Mouse (Mus musculus) gastrocnemius, adult 8-10 months (tissue): ENCODE data around the gene Shroom1. TPM values are rescaled to one million over a fixed set of nuclear protein-coding genes. Genes with fewer than 3 reads are reported as not detected.

Experiments used
- DNase-seq, 2 experiments: peaks; one replicate each; pipeline ENCODE4 v3.0.0; 2022; ENCODE audit warnings: low spot score in 2 of 2
- microRNA-seq: library from miRNA; unstranded; fragments of <30 nt; microRNA quantifications from one replicate; pipeline ENCODE4 v1.2.0, GENCODE M21; 2022
- total RNA-seq, 4 experiments: library from RNA; stranded (reverse); gene quantifications; 2 replicates each; pipeline ENCODE4 v1.2.4; 2022

The Shroom1 gene
- total RNA-seq, 4 experiments from 2014 or later, result 0.29 to 1.2 (median 0.74) TPM

GRCm38 (mm10) chr11:53508152-53508551 lies 51.1 kb downstream of the Shroom1 start:
- DNase-seq, result peak; percentile 44 to 65

- DNase-seq, result no peak
Measured at GRCm38 (mm10) chr11:53508591-53508990, 51.6 kb downstream of the Shroom1 start.

DNA sequence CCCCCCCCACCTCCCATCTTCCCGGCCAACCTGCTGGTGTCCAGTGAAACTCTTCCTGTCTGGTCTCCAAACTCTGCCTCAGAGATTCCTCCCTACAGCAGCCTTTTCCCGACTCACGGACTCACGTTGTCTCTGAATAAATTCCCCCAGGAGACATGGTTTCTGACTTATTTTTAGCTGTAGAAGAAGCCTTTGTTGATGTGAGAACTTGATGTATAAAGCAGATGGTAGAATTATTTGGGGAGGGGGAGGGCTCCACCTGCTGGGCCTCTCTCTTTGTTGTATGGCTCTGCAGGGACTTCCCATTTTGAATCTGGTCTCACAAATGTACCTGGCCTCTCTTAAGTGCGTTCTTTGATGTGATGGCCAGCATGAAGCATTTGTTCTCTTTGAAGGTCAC lies 53.3 kb downstream of the Shroom1 start:
- DNase-seq, result no peak

GRCm38 (mm10) chr11:53516775-53517627 lies 60.0 kb downstream of the Shroom1 start:
- DNase-seq, result no peak

Small RNAs within 50 kb of the gene (microRNA-seq; reads per million reads assigned to microRNA genes)
- gene Mir6920, result not detected

Other genes starting within 250 kb of the Shroom1 start
- gene Hspa4, start 156.7 kb upstream of the Shroom1 start, total RNA-seq, result 10 to 100 TPM; 68.4 to 86.4 (median 78.9) TPM
- gene Zcchc10, start 132.5 kb upstream of the Shroom1 start, total RNA-seq, result 10 to 100 TPM in 1 of 4 experiments, 1 to 10 TPM in 3; 5.1 to 11.2 (median 6.2) TPM
- 100 to 1,000 TPM in 1 of 4 experiments, 10 to 100 TPM in 3; 72.4 to 108 (median 78.6) TPM for gene Aff4, start 106.4 kb upstream of the Shroom1 start, total RNA-seq
- gene Leap2, start 34.0 kb upstream of the Shroom1 start, total RNA-seq, result not detected
- gene Uqcrq, start 26.4 kb upstream of the Shroom1 start, total RNA-seq, result 1,000 to 10,000 TPM; 1,108 to 1,285 (median 1,159) TPM
- under 1 TPM; 0.27 to 0.56 (median 0.28) TPM for gene Gdf9, start 26.2 kb upstream of the Shroom1 start, total RNA-seq
- gene Gm10447, start 95 bp upstream of the Shroom1 start, total RNA-seq, result under 1 TPM in 1 of 4 experiments, not detected in 3; 0.11 TPM
- not detected for gene Gm9837, start 13.3 kb downstream of the Shroom1 start, total RNA-seq
- not detected for gene Gm9945, start 23.0 kb downstream of the Shroom1 start, total RNA-seq
- gene Sowaha, start 23.1 kb downstream of the Shroom1 start, total RNA-seq, result under 1 TPM in 1 of 4 experiments, not detected in 3; 0.13 TPM
- gene Sept8, start 62.1 kb downstream of the Shroom1 start, total RNA-seq, result 1 to 10 TPM; 4.5 to 8.4 (median 7.1) TPM
- 1 to 10 TPM; 3.0 to 6.8 (median 4.0) TPM for gene Kif3a, start 110.2 kb downstream of the Shroom1 start, total RNA-seq
- not detected for gene Il4, start 161.5 kb downstream of the Shroom1 start, total RNA-seq
- gene Il13, start 177.5 kb downstream of the Shroom1 start, total RNA-seq, result not detected